In the genomic region with DNA sequence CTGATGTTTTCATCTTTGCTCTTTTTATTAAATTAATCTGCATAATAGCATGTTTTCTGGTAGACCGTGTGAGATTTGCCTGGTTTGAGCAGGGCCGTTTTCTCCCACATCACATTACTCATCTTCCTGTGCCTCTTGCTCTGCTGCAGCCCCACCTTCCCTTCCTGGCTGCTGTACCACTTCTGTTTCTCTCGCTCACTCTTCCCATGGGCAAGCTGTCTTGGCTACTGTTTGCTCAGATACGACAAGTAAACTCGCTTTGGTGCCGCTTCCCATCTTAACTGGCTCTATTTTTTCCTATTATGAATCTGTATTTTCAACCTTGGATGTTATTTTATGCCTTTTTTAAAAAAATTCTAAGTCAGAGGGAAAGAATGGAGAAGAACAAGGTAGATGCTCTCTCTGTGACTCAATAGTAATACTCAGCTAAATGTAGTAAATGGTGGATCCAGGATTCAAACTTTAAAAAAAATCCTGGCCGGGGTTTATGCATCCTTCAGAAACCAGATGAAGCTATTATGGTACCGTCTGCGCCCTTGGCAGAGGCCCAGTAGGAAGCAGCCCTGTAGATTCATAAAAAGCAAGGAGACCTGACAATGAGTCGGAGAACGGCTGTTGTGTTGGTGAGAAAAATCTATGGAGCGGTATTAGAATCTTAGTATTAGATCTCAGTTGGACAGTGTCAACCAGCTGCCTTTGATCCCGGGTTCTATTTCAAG, we compare ENCODE assay signal across 13 mouse cellular contexts. TPM values are rescaled to one million over a fixed set of nuclear protein-coding genes. Genes with fewer than 3 reads are reported as not detected.
DNase-seq lines count a peak whose midpoint lies in the region; ATAC-seq and TF ChIP-seq lines count a peak whose summit lies in the region.
"Had no signal": no experiment of that assay in that cellular context is flagged by ENCODE, and none has a peak within 500 bp of the region (broad histone marks: within the 10 kb centered on the region; RNA-seq: fewer than 3 reads in every experiment).

No protein-coding gene starts in this region.

- TF ChIP-seq POLR2A in cerebellum, adult 2 months (IDR thresholded peaks at IDR 0.05; ENCODE audit: borderline replicate concordance, insufficient read depth, low read length), result no peak

- H3K9ac ChIP-seq in hindbrain, embryonic 14.5 days, result no peak overlapping the region
- H3K9ac ChIP-seq in liver, embryonic 12.5 days, result no peak overlapping the region
- H3K9ac ChIP-seq: heart, embryonic 15.5 days; lung, embryonic 15.5 days; stomach, embryonic 15.5 days had no signal

- TF ChIP-seq CTCF in cerebellum, adult 2 months (IDR thresholded peaks at IDR 0.05; ENCODE audit: borderline replicate concordance, insufficient read depth, low read depth, low read length), result no peak

- no peaks in the 10 kb centered on the region for H3K4me1 ChIP-seq in hindbrain, embryonic 14.5 days (replicated peaks; ENCODE audit: control insufficient read depth, insufficient read depth, low read length)
- no peaks in the 10 kb centered on the region for H3K4me1 ChIP-seq in hindbrain, embryonic 10.5 days (replicated peaks)
- peaks cover 3% of the 10 kb centered on the region for H3K4me1 ChIP-seq in cerebellum, adult 2 months (ENCODE audit: control insufficient read depth, insufficient read depth, low read length)
- H3K4me1 ChIP-seq in liver, embryonic 12.5 days, result no peaks in the 10 kb centered on the region
- H3K4me1 ChIP-seq: heart, embryonic 15.5 days; lung, embryonic 15.5 days; stomach, embryonic 15.5 days had no signal

- 80% methylated on average over 13 of the region's 13 CpGs for WGBS in hindbrain, embryonic 14.5 days
- WGBS in hindbrain, embryonic 10.5 days, result 93% methylated on average over 13 of the region's 13 CpGs
- WGBS in cerebellum, adult 2 months, result 8% methylated on average over 13 of the region's 13 CpGs
- WGBS in liver, embryonic 12.5 days (ENCODE audit: insufficient replicate concordance), result 75% methylated on average over 13 of the region's 13 CpGs

- H3K4me2 ChIP-seq in hindbrain, embryonic 14.5 days (replicated peaks), result no peak overlapping the region
- H3K4me2 ChIP-seq in liver, embryonic 12.5 days, result no peak overlapping the region
- H3K4me2 ChIP-seq: heart, embryonic 15.5 days; lung, embryonic 15.5 days; stomach, embryonic 15.5 days had no signal

- peak; percentile 49 for DNase-seq in hindbrain, embryonic 14.5 days (ENCODE audit: low spot score)
- no peak for DNase-seq in hindbrain, embryonic 10.5 days (ENCODE audit: low spot score)
- peak; percentile 82 to 90 for DNase-seq in cerebellum, adult 2 months
- peak; percentile 63 for DNase-seq in layer of hippocampus, adult 9-10 months (ENCODE audit: low spot score)
- peak; percentile 69 for DNase-seq in right cerebral cortex, postnatal 14 days
- no peak for DNase-seq in lung, postnatal 14 days
- no peak for DNase-seq in urinary bladder, postnatal 4 days (ENCODE audit: low spot score in 2 of 2)
- DNase-seq: kidney, postnatal 10 days had no signal

- ATAC-seq in hindbrain, embryonic 14.5 days (ENCODE audit: low FRiP score), result no peak
- ATAC-seq in liver, embryonic 12.5 days, result no peak

- H3K27ac ChIP-seq in hindbrain, embryonic 14.5 days, result peak overlapping the region; percentile 20; the same call in 1 of the 2 replicates
- no peak overlapping the region for H3K27ac ChIP-seq in hindbrain, embryonic 10.5 days
- H3K27ac ChIP-seq in cerebellum, adult 2 months (ENCODE audit: insufficient read depth, low read length), result no peak overlapping the region
- H3K27ac ChIP-seq in liver, embryonic 12.5 days, result no peak overlapping the region
- H3K27ac ChIP-seq: heart, embryonic 15.5 days; lung, embryonic 15.5 days; stomach, embryonic 15.5 days had no signal

- H3K4me3 ChIP-seq in hindbrain, embryonic 14.5 days (replicated peaks; ENCODE audit: low read length), result no peak overlapping the region
- H3K4me3 ChIP-seq in hindbrain, embryonic 10.5 days, result no peak overlapping the region
- no peak overlapping the region for H3K4me3 ChIP-seq in cerebellum, adult 2 months (replicated peaks; ENCODE audit: insufficient read depth, low read depth, low read length)
- no peak overlapping the region for H3K4me3 ChIP-seq in liver, embryonic 12.5 days
- H3K4me3 ChIP-seq: heart, embryonic 15.5 days; lung, embryonic 15.5 days; stomach, embryonic 15.5 days had no signal

- peaks cover 9% of the 10 kb centered on the region; the same call in 1 of the 2 replicates for H3K36me3 ChIP-seq in hindbrain, embryonic 14.5 days (replicated peaks; ENCODE audit: control insufficient read depth, insufficient read depth)
- peaks cover 34% of the 10 kb centered on the region for H3K36me3 ChIP-seq in hindbrain, embryonic 10.5 days
- H3K36me3 ChIP-seq in liver, embryonic 12.5 days, result peaks cover 20% of the 10 kb centered on the region; the same call in 1 of the 2 replicates

- no peaks in the 10 kb centered on the region for H3K27me3 ChIP-seq in hindbrain, embryonic 14.5 days (ENCODE audit: control insufficient read depth, insufficient read depth, low read length)
- H3K27me3 ChIP-seq in hindbrain, embryonic 10.5 days (ENCODE audit: insufficient read depth, poor library complexity, severe bottlenecking), result no peaks in the 10 kb centered on the region
- no peaks in the 10 kb centered on the region for H3K27me3 ChIP-seq in cerebellum, adult 2 months (ENCODE audit: control insufficient read depth, insufficient read depth, low read length)
- no peaks in the 10 kb centered on the region for H3K27me3 ChIP-seq in liver, embryonic 12.5 days (replicated peaks)
- H3K27me3 ChIP-seq: CH12.LX; heart, embryonic 15.5 days; lung, embryonic 15.5 days; stomach, embryonic 15.5 days had no signal

- H3K9me3 ChIP-seq in hindbrain, embryonic 14.5 days (ENCODE audit: control insufficient read depth, low read length), result no peaks in the 10 kb centered on the region
- no peaks in the 10 kb centered on the region for H3K9me3 ChIP-seq in hindbrain, embryonic 10.5 days
- H3K9me3 ChIP-seq in liver, embryonic 12.5 days (replicated peaks), result no peaks in the 10 kb centered on the region
- H3K9me3 ChIP-seq: heart, embryonic 15.5 days; lung, embryonic 15.5 days; stomach, embryonic 15.5 days had no signal

RNA-seq across cellular contexts. Expression of gene Pigf, which starts 13.7 kb away (rescaled TPM):
- 35.4 and 35.5 TPM in 2 replicates for polyA plus RNA-seq in hindbrain, embryonic 14.5 days (2014; fragmentation: Nextera tagmentation; extraction: Ambion mirVana)
- polyA plus RNA-seq in hindbrain, embryonic 10.5 days (2016; fragmentation: Nextera tagmentation; extraction: Ambion mirVana), result 43.4 and 50.4 TPM in 2 replicates
- polyA plus RNA-seq in cerebellum, adult 2 months (2012; rRNA removed), result 18.2 and 19.6 TPM in 2 replicates
- 18.6 and 19.8 TPM in 2 replicates for polyA plus RNA-seq in liver, embryonic 12.5 days (2016; fragmentation: Nextera tagmentation; extraction: Ambion mirVana)

RNA-seq across cellular contexts. Expression of gene Cript, which starts 13.9 kb away (rescaled TPM):
- polyA plus RNA-seq in hindbrain, embryonic 14.5 days (2014; fragmentation: Nextera tagmentation; extraction: Ambion mirVana), result 204 and 219 TPM in 2 replicates
- polyA plus RNA-seq in hindbrain, embryonic 10.5 days (2016; fragmentation: Nextera tagmentation; extraction: Ambion mirVana), result 160 and 195 TPM in 2 replicates
- polyA plus RNA-seq in cerebellum, adult 2 months (2012; rRNA removed), result 77.0 and 86.6 TPM in 2 replicates
- 76.9 and 84.3 TPM in 2 replicates for polyA plus RNA-seq in liver, embryonic 12.5 days (2016; fragmentation: Nextera tagmentation; extraction: Ambion mirVana)

RNA-seq across cellular contexts. Expression of gene Rhoq, which starts 48.6 kb away (rescaled TPM):
- polyA plus RNA-seq in hindbrain, embryonic 14.5 days (2014; fragmentation: Nextera tagmentation; extraction: Ambion mirVana), result 10.7 and 11.5 TPM in 2 replicates
- 8.4 and 9.7 TPM in 2 replicates for polyA plus RNA-seq in hindbrain, embryonic 10.5 days (2016; fragmentation: Nextera tagmentation; extraction: Ambion mirVana)
- polyA plus RNA-seq in cerebellum, adult 2 months (2012; rRNA removed), result 42.5 and 47.1 TPM in 2 replicates
- 2.7 and 3.6 TPM in 2 replicates for polyA plus RNA-seq in liver, embryonic 12.5 days (2016; fragmentation: Nextera tagmentation; extraction: Ambion mirVana)

Comparison
In these comparisons a context has a peak if more than half of its experiments do, and no peak if none do; other contexts are left out.
1. DNase-seq: peak in hindbrain, embryonic 14.5 days (single experiment), cerebellum, adult 2 months (2 of 2), layer of hippocampus, adult 9-10 months (single experiment) and right cerebral cortex, postnatal 14 days (single experiment); none in hindbrain, embryonic 10.5 days (single experiment), lung, postnatal 14 days (single experiment) and urinary bladder, postnatal 4 days (0 of 2).